Comparison of ENCODE assay signal across 8 mouse cellular contexts in the genomic region with DNA sequence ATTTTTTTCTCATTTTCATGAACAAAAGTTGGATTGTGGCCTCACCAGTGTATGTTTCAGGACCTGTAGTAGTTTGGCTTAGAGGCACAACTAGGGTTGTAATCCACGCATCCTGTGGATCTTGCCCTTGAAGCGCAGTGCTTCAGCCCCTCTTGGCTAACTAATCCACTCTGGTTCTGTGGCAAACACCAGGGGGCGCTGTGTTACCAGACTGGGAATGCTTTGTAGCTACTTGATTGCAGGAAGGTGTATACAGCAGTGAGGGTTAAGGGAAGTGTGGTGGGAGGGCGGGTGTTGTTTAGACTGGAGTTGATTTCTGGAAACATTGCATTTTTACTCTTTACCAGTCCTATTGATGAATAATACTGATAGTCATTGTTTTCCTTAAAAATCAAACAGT.
A peak's percentile ranks its signal among the peaks of the same experiment; 100 is the strongest.
DNase-seq lines count a peak whose midpoint lies in the region; ATAC-seq and TF ChIP-seq lines count a peak whose summit lies in the region.

No protein-coding gene starts in this region.

- no peak overlapping the region for H3K9ac ChIP-seq in limb, embryonic 13.5 days

- no peaks in the 10 kb centered on the region for H3K4me1 ChIP-seq in kidney, adult 2 months (ENCODE audit: control insufficient read depth, insufficient read depth, low read length)
- no peaks in the 10 kb centered on the region for H3K4me1 ChIP-seq in limb, embryonic 13.5 days
- no peaks in the 10 kb centered on the region for H3K4me1 ChIP-seq in olfactory bulb, adult 2 months (ENCODE audit: control insufficient read depth, insufficient read depth, low read length)
- H3K4me1 ChIP-seq in thymus, adult 2 months (replicated peaks; ENCODE audit: control insufficient read depth, insufficient read depth, low read length), result no peaks in the 10 kb centered on the region

- H3K9me3 ChIP-seq in limb, embryonic 13.5 days, result no peaks in the 10 kb centered on the region

- H3K36me3 ChIP-seq in kidney, adult 2 months (ENCODE audit: control insufficient read depth, insufficient read depth, low read length), result peaks cover 7% of the 10 kb centered on the region
- peaks cover 63% of the 10 kb centered on the region for H3K36me3 ChIP-seq in limb, embryonic 13.5 days
- H3K36me3 ChIP-seq in thymus, adult 2 months (ENCODE audit: control insufficient read depth, insufficient read depth, low read length), result peaks cover 50% of the 10 kb centered on the region

- ATAC-seq in limb, embryonic 13.5 days (ENCODE audit: low FRiP score, low read depth), result peak; percentile 67; the same call in 1 of the 2 replicates

- 33% methylated on average over 4 of the region's 4 CpGs for WGBS in kidney, adult 2 months
- 41% methylated on average over 4 of the region's 4 CpGs for WGBS in limb, embryonic 13.5 days
- WGBS in olfactory bulb, adult 2 months, result 28% methylated on average over 4 of the region's 4 CpGs
- 65% methylated on average over 4 of the region's 4 CpGs for WGBS in thymus, adult 2 months

- no peak for TF ChIP-seq POLR2A in kidney, adult 2 months (IDR thresholded peaks at IDR 0.05; ENCODE audit: low read depth, low read length)
- TF ChIP-seq POLR2A in olfactory bulb, adult 2 months (IDR thresholded peaks at IDR 0.05; ENCODE audit: insufficient read depth, low read depth, low read length), result no peak
- TF ChIP-seq POLR2A in thymus, adult 2 months (IDR thresholded peaks at IDR 0.05; ENCODE audit: control insufficient read depth, extremely low read depth, insufficient read depth, low read length, poor library complexity), result no peak

- no peak overlapping the region for H3K27ac ChIP-seq in kidney, adult 2 months (ENCODE audit: insufficient read depth, low read depth, low read length)
- no peak overlapping the region for H3K27ac ChIP-seq in limb, embryonic 13.5 days
- H3K27ac ChIP-seq in olfactory bulb, adult 2 months (ENCODE audit: insufficient read depth, low read depth, low read length), result no peak overlapping the region
- no peak overlapping the region for H3K27ac ChIP-seq in thymus, adult 2 months (ENCODE audit: control insufficient read depth, insufficient read depth, low read length)

- H3K4me2 ChIP-seq in limb, embryonic 13.5 days (replicated peaks), result no peak overlapping the region

- peak; percentile 93 for TF ChIP-seq CTCF in kidney, adult 2 months (conservative IDR thresholded peaks at IDR 0.05; ENCODE audit: insufficient read depth, insufficient read length, low read depth, low read length)
- TF ChIP-seq CTCF in olfactory bulb, adult 2 months (IDR thresholded peaks at IDR 0.05; ENCODE audit: insufficient read depth, low read depth, low read length), result peak; percentile 42; the same call in 1 of the 2 replicates
- peak; percentile 64; the same call in 1 of the 2 replicates for TF ChIP-seq CTCF in thymus, adult 2 months (IDR thresholded peaks at IDR 0.05; ENCODE audit: borderline replicate concordance, control insufficient read depth, extremely low read depth, insufficient read depth, low read length, poor library complexity)

- no peak overlapping the region for H3K4me3 ChIP-seq in kidney, adult 2 months (ENCODE audit: insufficient read depth, low read depth, low read length)
- H3K4me3 ChIP-seq in limb, embryonic 13.5 days, result no peak overlapping the region
- H3K4me3 ChIP-seq in olfactory bulb, adult 2 months (ENCODE audit: insufficient read depth, low read depth, low read length), result no peak overlapping the region
- no peak overlapping the region for H3K4me3 ChIP-seq in thymus, adult 2 months (ENCODE audit: control insufficient read depth, insufficient read depth, low read length)

- H3K27me3 ChIP-seq in kidney, adult 2 months (replicated peaks; ENCODE audit: control insufficient read depth, insufficient read depth, low read length), result no peaks in the 10 kb centered on the region
- H3K27me3 ChIP-seq in limb, embryonic 13.5 days, result no peaks in the 10 kb centered on the region
- no peaks in the 10 kb centered on the region for H3K27me3 ChIP-seq in thymus, adult 2 months (ENCODE audit: control insufficient read depth, insufficient read depth, low read length)

- DNase-seq in 3T3-L1 (ENCODE audit: low read depth, low spot score), result peak; percentile 88
- peak; percentile 85 for DNase-seq in R1 (ENCODE audit: low read depth, low spot score)
- peak; percentile 96 to 97 for DNase-seq in cerebellum, postnatal 10 days
- DNase-seq in frontal cortex, postnatal 25 days (ENCODE audit: low spot score in 2 of 2), result peak; percentile 79 to 86
- DNase-seq in kidney, adult 2 months, result peak; percentile 84
- DNase-seq in thymus, adult 2 months, result peak; percentile 84

Comparison
In these comparisons a context has a peak if more than half of its experiments do, and no peak if none do; other contexts are left out.
1. CTCF ChIP-seq: peak in every context shown above with its lines; median percentile 93 in kidney, adult 2 months; 64 in thymus, adult 2 months; 42 in olfactory bulb, adult 2 months.